Mouse (Mus musculus) spleen, adult 2 months (tissue): ENCODE data around the gene Zcchc7. TPM values are rescaled to one million over a fixed set of nuclear protein-coding genes. Genes with fewer than 3 reads are reported as not detected.
A peak's percentile ranks its signal among the peaks of the same experiment; 100 is the strongest.

Experiments
- DNase-seq, 2 experiments: peaks; one replicate each; pipeline versions ENCODE4 v3.0.0 to v3.0.0-alpha.2; 2012 to 2021; ENCODE audit warnings: low spot score in 2 of 2, low read depth in 1 of 2
- H3K27ac ChIP-seq: fragments of 200-500 bp; 2 replicates; pipeline ENCODE4 v1.5.1; 2012; ENCODE audit warnings: low read length, inconsistent platforms; ENCODE audit not compliant: insufficient read depth
- H3K27me3 ChIP-seq: fragments of 200-500 bp; 2 replicates; pipeline ENCODE4 v1.6.1; 2012; ENCODE audit warnings: mild to moderate bottlenecking, moderate library complexity, low read length, inconsistent platforms; ENCODE audit not compliant: control insufficient read depth, insufficient read depth
- H3K36me3 ChIP-seq: fragments of 200-500 bp; 2 replicates; pipeline ENCODE4 v1.6.1; 2012; ENCODE audit warnings: mild to moderate bottlenecking, low read length, inconsistent platforms; ENCODE audit not compliant: control insufficient read depth, insufficient read depth
- H3K4me1 ChIP-seq: fragments of 200-500 bp; 2 replicates; pipeline ENCODE4 v1.6.1; 2011; ENCODE audit warnings: inconsistent platforms; ENCODE audit not compliant: control insufficient read depth, insufficient read depth, insufficient read length
- H3K4me3 ChIP-seq: fragments of 200-500 bp; 2 replicates; pipeline ENCODE4 v1.5.1; 2011; ENCODE audit warnings: mild to moderate bottlenecking, inconsistent platforms; ENCODE audit not compliant: insufficient read depth, insufficient read length; ENCODE audit errors: extremely low read depth
- CTCF ChIP-seq: fragments of 200-500 bp; IDR thresholded peaks from 2 replicates; pipeline ENCODE4 v1.5.1; 2011; ENCODE audit warnings: mild to moderate bottlenecking, inconsistent platforms; ENCODE audit not compliant: insufficient read depth, insufficient read length, insufficient replicate concordance; ENCODE audit errors: extremely low read depth
- POLR2A ChIP-seq: fragments of 200-500 bp; IDR thresholded peaks from 2 replicates; pipeline ENCODE4 v1.6.1; 2011; ENCODE audit warnings: low read depth, low read length, inconsistent platforms
- WGBS: fragments of 180-500 bp; shearing (Covaris S2); methylation state at CpG from one replicate; pipeline ENCODE4 v1.1.7; 2018; 5-methylcytosine and 5-hydroxymethylcytosine counted together
- polyA plus RNA-seq: library from polyadenylated mRNA; depleted of rRNA; stranded (reverse); fragments of >200 nt; gene quantifications from 2 replicates; pipeline ENCODE4 v1.2.3, GENCODE M21; 2012

Gene Zcchc7
- polyA plus RNA-seq, 1 experiment = 13.3 TPM

DNA sequence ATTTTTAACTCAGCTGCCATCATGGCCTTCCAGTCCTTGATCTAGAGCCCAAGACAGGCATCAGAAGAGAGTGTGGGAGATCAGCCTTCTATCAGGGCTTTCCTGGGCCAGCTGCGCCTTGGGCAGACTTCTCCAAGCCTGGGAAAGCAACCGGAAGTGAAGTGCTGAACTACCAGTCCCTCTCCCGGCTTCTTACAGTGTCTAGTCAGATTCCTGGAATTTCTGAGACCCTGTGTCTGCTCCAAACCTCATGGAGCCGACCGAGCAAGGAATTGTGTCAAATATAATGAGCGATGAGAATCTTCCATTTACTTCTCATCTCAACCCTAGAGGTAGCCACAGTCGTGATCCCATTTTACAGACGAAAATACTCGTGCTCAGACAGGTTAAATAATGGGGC is 203.1 kb downstream of the Zcchc7 start:
- H3K27ac ChIP-seq = no peak overlapping the region
- WGBS = 92% methylated on average over 9 of the region's 9 CpGs
- no peak for DNase-seq

DNA sequence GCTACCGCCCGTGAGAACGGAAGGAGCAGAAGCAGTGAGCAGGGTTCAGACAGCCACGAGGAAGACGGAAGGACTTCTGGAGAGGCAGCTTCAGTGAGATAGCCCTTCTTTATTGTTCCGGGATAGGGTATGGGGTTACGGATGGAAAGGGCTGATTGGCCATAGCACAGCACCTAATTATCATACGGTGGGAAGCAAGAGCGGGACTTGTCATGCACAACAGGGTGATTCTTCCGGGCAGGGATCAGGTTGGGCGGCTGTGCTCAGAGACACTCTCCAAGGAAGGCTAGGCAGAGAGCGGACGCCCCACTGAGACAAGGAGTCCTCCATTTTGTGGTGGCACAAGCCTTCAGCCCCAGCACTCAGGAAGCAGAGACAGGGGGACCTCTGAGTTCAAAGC is 203.5 kb downstream of the Zcchc7 start:
- Histone ChIP-seq H3K27me3 (no peaks in the 10 kb centered on the region), H3K36me3 (no peaks in the 10 kb centered on the region), H3K4me1 (peaks cover 9% of the 10 kb centered on the region), H3K27ac (no peak overlapping the region), H3K4me3 (no peak overlapping the region)
- WGBS = 97% methylated on average over 13 of the region's 13 CpGs
- TF ChIP-seq POLR2A (no peak), CTCF (no peak)
- no peak for DNase-seq

More for the DNA sequence above, 203.1 kb downstream of the Zcchc7 start:
- Histone ChIP-seq H3K4me1 (peaks cover 9% of the 10 kb centered on the region), H3K36me3 (no peaks in the 10 kb centered on the region), H3K27me3 (no peaks in the 10 kb centered on the region), H3K4me3 (no peak overlapping the region)
- TF ChIP-seq CTCF (no peak), POLR2A (no peak)

DNA sequence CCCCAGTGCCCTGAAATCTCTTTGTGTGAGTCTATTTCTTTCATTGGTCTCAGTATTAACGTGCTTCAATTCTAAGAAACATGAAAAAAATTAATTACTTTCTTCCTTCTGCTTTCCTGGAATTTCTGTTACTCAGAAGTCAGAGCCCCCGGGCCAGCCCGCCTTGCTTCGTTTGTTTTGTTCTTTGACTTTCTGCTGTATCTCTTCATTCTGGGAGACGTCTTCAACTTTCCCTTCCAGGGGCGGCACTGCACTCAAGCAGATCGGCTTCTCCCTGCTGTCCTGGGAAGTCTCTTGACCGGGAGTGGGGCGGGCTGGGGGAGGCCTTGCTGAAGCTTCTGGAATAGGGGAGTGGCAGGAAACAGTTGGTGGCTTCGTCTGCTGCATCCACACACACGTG is 207.5 kb downstream of the Zcchc7 start:
- DNase-seq = no peak
- 25% methylated on average over 11 of the region's 11 CpGs for WGBS
- Histone ChIP-seq H3K4me1 (peaks cover 27% of the 10 kb centered on the region), H3K27ac (no peak overlapping the region), H3K4me3 (no peak overlapping the region), H3K36me3 (no peaks in the 10 kb centered on the region), H3K27me3 (no peaks in the 10 kb centered on the region)
- TF ChIP-seq POLR2A (no peak), CTCF (no peak)

DNA sequence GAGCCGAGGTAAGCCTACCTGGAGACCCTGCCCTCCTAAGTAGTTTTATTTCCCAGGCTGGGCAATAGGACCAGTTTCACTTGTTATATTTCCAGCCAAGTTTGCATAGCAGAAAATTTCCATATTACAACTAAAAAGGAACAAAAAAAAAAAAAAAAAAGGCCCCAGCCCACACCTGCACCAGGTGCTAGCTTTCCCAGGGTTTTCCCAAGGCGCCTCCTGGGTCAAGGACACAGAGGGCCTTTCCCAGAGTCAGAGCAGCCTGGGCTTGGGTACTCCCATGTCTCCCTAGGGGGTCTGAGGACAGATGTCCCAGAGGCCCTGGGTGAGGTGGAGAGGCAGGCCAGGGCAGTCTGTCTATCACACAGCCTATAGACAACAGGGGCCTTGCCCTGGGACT is 209.5 kb downstream of the Zcchc7 start:
- Histone ChIP-seq H3K4me3 (no peak overlapping the region), H3K4me1 (peaks cover 43% of the 10 kb centered on the region), H3K27me3 (no peaks in the 10 kb centered on the region), H3K36me3 (no peaks in the 10 kb centered on the region), H3K27ac (peak overlapping the region; percentile 78)
- WGBS = 48% methylated on average over 2 of the region's 2 CpGs
- no peak for TF ChIP-seq CTCF
- no peak for TF ChIP-seq POLR2A
- DNase-seq = no peak

DNA sequence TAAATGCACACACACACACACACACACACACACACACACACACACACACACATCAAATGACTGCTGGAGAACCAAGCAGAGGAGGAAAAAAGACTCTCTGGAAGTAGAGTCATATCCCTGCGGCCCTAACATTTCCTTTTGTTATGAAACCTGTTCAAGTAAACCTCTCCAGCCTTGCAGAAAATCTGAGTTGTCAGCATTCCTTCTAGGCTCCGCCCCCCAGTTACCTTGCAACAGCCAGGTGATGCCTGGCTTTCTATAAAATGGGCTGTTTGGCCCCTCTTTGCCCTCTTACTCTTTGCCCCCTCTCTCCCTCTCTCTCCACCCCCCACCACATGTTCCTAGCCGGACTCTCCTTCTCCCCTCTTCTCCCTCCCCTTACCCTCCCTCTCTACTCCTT is 210.1 kb downstream of the Zcchc7 start:
- peaks cover 49% of the 10 kb centered on the region for H3K4me1 ChIP-seq
- no peaks in the 10 kb centered on the region for H3K36me3 ChIP-seq
- H3K4me3 ChIP-seq = no peak overlapping the region
- TF ChIP-seq POLR2A (no peak), CTCF (no peak)
- no peak for DNase-seq
- 81% methylated on average over 3 of the region's 3 CpGs for WGBS
- no peaks in the 10 kb centered on the region for H3K27me3 ChIP-seq
- peak overlapping the region; percentile 78 for H3K27ac ChIP-seq

DNA sequence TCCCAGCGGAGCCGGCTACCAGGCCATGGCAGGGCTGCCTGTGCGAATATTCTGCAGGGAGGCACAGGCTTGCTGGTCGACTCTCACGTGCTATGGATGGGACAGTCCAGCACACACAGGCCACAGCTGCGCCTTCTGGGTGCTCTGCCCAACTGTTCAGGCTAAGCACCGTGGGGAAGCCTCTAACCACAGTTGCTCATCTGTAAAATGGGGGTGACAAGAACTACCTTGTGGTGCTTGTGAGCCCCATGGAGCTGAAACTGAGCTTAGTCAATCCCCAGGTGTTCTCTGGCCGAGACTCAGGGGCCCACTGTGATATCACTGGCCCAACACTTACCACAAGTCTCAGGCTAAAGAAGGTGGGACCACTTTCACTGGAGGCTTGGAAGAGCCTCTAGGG is 211.7 kb downstream of the Zcchc7 start:
- no peak for TF ChIP-seq CTCF
- TF ChIP-seq POLR2A = no peak; the same call in 1 of the 2 replicates
- H3K27ac ChIP-seq = peak overlapping the region; percentile 78

DNA sequence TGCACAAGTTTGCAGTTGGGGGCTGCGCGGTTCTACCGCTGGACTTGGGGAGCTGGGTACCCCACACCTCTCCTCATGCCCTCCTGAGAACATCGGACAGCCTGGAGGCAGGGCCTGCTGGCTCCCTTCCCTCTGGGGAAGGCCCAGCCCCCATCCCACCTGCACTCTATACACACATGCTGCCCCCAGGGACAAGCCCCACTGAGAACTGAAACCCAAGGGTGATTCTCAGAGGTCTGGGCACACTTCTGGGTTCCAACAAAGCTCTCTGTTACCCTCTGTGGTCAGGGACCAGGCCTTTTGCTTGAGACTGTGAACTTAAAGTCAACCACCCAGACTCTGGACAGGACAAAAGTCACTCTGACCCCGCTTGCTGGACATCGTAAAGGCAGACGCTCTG is 214.4 kb downstream of the Zcchc7 start:
- Histone ChIP-seq H3K4me1 (peaks cover 45% of the 10 kb centered on the region; the same call in 1 of the 2 replicates), H3K36me3 (no peaks in the 10 kb centered on the region), H3K27me3 (no peaks in the 10 kb centered on the region), H3K4me3 (no peak overlapping the region; the same call in 1 of the 2 replicates), H3K27ac (peak overlapping the region; percentile 87)
- no peak for TF ChIP-seq CTCF
- TF ChIP-seq POLR2A = peak; percentile 17; the same call in 1 of the 2 replicates
- DNase-seq = peak; percentile 65 to 84
- 32% methylated on average over 7 of the region's 7 CpGs for WGBS

More for the DNA sequence above, 211.7 kb downstream of the Zcchc7 start:
- peaks cover 50% of the 10 kb centered on the region for H3K4me1 ChIP-seq
- peak overlapping the region; percentile 47 for H3K4me3 ChIP-seq
- H3K36me3 ChIP-seq = no peaks in the 10 kb centered on the region
- 41% methylated on average over 8 of the region's 8 CpGs for WGBS
- no peaks in the 10 kb centered on the region for H3K27me3 ChIP-seq
- DNase-seq = peak in 1 of 2 experiments; percentile 64
